Mouse (Mus musculus) left cerebral cortex, postnatal 4 days (tissue): ENCODE results near the gene Abcg4. TPM values are rescaled to one million over a fixed set of nuclear protein-coding genes. Genes with fewer than 3 reads are reported as not detected.
"Not testable (repeated sequence)": the region's sequence is repeated elsewhere in the genome, so short reads cannot be mapped to it uniquely, and the experiment has no call there.

Source experiments
- DNase-seq: peaks from one replicate; pipeline ENCODE4 v3.0.0-alpha.2; 2022
- intact Hi-C: fragments of 180-260 bp; cut with DNase I; formaldehyde crosslinking; loops from one replicate; pipeline ENCODE4 v1.15.1; 2025
- total RNA-seq, 2 experiments: library from RNA; stranded (reverse); gene quantifications; 2 replicates each; pipeline ENCODE4 v1.2.3; 2021

The Abcg4 gene
- 10 to 100 TPM; 64.0 to 71.1 TPM for total RNA-seq

DNA sequence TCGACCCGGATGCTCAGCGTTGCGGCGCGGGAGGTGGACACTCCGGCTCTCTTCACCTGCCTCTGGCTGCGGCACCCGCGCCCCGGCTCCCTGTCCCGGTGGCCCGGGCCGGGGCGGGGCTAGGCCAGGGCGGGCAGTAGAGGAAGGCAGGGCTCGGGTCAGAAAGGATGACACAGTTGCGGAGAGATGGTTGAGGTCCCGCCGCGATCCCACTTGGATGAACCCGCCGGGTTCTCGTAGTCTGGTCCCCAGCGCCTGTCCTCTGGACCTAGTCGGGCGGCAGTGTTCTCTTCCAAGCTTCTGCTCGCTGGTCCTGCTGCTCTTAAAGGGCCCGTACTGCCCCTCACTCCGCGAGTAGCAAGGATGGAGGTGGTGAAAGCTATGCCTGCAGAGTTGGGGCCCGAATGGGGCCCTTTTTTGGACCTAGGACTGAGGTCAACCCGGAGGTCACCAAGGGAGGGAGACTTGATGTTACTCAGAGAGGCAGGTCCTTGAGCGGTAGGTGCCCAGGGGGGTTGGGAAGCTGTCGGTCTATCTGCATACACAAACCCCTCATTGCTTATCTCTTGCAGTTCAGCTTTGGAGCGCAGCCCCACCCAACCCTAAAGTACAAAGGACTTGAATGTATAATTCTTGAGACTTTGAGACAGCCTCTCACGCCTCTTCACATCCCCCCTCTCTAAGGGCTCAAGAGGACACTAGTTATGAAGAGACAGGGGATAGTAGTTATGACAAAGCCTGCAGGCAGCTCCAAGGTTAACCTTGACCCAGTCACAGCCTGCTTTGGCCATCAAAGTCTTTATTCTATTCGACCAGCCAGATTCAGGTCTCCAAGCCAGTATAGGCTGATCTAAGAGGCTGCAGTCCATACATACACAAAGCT is at the start of gene Abcg4:
Abcg4 (minus strand) TSS at position 540 of the 883 bp plus-strand sequence.
- intact Hi-C loops: no loop called here
- peak; percentile 47 for DNase-seq

DNA sequence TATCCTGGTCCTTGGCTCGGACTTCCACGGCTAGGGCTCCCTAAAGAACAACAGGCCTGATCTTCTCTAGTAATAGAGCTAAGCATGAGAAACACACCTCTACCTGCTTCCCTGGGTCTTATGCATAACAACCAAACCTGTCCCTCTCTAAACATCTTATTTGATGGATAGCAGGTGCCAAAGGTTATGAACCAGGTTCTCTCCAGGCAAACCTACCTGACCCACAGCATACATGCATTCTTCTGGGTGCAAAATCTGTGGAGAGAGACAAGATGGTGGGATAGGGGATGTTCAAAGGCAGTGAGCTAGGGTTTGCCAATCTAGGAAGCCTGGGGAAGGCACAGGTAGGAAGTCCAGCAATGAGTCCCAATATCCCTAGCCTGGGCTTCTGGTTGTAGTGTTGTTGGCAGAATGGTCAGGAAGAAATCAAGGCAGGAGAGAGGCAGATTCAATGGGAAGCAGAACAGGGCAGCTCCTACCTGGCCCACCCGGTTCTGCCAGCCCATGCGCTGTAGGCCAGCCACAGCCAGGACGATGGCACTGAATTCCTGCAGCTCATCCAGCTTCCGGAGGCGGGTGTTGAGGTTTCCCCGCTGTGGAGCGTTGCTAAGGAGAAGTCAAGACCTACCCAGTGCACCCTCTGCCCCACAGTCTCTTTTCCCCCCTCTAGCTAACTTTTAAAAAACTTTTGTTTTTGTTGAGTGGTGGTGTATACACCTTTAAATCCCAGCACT is 49.2 kb upstream of the Abcg4 start:
- DNase-seq: no peak
- intact Hi-C loops: no loop called here

GRCm38 (mm10) chr9:44336964-44337363 is 48.5 kb upstream of the Abcg4 start:
- DNase-seq: no peak

GRCm38 (mm10) chr9:44336513-44336912 is 48.1 kb upstream of the Abcg4 start:
- intact Hi-C loops, DNase-seq: not testable (repeated sequence)

More at GRCm38 (mm10) chr9:44336964-44337363, 48.5 kb upstream of the Abcg4 start:
- intact Hi-C loops: no loop called here

DNA sequence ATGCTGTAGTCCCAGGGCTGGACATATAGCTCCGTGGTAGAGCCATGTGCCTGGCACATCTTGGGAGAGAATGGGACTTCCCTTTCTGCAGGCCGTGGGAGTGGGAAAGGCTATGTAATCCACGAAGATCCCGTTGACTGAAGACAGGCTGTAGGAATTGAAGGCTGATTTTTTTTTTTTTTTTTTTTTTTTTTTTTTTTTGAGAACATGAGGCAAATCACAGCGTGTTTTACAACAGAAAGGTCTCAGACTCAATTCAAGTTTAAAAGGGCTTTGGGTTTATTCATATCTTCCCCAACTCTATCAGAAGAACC is 47.6 kb upstream of the Abcg4 start:
- intact Hi-C loops: no loop called here
- DNase-seq: no peak

DNA sequence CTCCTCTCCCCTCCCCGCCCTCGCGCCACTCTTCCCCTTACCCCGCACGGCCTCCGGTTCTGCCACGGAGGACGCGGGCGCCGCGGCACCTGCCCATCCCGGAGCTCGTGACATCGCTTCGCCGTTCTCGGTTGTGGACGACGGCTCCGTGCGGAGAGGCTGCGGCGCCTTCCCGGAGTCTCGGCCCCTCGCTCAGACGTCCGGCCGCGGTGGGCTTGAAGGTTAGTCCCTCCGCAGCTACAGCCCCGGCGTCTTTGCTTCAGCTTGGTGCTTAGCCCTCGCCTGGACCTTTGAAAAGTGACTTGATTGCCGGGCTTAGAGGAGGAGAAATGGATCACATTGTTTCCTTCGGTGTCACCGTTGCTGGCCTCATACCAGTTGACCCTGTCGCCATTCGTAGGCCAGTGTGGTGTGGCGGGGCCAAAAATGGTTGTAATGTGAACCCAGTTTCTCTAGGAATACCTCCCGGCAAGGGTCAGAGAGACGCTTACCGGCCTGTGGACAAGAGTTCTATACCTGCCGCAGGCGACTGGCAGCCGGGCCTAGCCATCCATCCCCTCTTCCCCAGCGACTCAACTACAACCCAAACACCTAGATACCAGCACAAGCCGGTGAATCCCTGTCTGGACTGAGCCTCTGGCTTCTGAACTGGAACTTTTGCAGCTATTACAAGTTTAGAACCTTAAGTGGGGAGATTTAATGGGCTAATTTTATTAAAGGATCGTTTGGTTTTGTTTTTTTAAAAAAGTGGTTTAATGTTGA is 47.1 kb upstream of the Abcg4 start:
- DNase-seq: no peak
- intact Hi-C loops: no loop called here

GRCm38 (mm10) chr9:44334396-44335330 is 46.2 kb upstream of the Abcg4 start, which contains the start of gene H2afx:
Gene H2afx, plus strand, starts transcription at chr9:44334694.
- intact Hi-C loops: no loop called here

DNA sequence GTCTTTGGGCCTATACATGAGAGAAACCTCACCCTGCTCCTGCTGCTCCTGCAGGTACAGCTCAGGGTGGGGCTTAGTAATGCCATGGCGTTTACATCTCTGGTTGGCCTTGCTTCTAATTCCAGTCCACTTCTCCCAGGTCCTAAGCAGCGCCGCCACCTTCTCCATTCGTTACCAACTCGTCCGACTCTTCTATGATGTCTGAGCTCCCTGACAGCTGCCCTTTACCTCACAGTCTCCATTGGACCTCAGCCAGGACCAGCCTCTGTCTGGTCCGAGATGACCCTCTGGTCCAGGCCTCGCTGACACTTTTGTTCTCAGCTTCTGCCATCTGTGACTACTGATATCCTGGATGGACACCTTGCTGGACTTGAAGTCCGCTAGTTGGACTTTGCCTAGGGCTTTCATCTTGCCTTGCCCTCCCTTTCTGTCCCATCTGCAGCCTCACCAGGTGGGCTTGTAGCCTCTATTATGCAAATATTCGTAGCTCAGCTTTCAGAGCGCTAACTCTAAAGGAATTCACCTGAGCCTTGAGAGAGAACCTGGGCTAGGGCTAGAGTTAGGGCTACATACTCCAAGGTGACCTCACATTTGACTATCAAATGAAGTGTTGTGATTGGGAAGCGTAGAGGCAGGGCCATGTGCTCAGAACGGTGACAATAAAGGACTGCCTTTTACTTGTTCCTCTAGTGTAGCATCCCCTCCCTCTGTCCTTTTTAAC is 44.7 kb upstream of the Abcg4 start:
- DNase-seq: no peak
- intact Hi-C loops: no loop called here

More at GRCm38 (mm10) chr9:44334396-44335330, 46.2 kb upstream of the Abcg4 start, which contains the start of gene H2afx:
- peak; percentile 98 for DNase-seq

GRCm38 (mm10) chr9:44330736-44331135 is 42.3 kb upstream of the Abcg4 start:
- intact Hi-C loops: no loop called here

DNA sequence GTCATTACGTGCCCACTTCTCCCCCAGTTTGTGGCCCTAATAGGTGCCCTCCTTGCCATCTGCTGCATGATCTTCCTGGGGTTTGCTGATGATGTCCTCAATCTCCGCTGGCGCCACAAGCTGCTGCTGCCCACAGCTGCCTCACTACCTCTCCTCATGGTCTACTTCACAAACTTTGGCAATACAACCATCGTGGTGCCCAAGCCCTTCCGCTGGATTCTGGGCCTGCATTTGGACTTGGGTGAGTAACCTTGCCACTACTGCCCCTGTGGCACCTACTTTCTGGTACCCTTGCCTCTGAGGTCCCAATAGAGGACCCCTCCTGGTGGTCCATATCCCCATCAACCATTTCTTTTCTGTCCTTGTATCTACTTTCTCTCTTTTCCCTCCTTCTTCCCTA is 39.5 kb upstream of the Abcg4 start:
- DNase-seq: no peak
- intact Hi-C loops: no loop called here

More at GRCm38 (mm10) chr9:44330736-44331135, 42.3 kb upstream of the Abcg4 start:
- no peak for DNase-seq

- no peak for DNase-seq
- intact Hi-C loops: no loop called here
Measured at GRCm38 (mm10) chr9:44327064-44327711, 38.8 kb upstream of the Abcg4 start.

DNA sequence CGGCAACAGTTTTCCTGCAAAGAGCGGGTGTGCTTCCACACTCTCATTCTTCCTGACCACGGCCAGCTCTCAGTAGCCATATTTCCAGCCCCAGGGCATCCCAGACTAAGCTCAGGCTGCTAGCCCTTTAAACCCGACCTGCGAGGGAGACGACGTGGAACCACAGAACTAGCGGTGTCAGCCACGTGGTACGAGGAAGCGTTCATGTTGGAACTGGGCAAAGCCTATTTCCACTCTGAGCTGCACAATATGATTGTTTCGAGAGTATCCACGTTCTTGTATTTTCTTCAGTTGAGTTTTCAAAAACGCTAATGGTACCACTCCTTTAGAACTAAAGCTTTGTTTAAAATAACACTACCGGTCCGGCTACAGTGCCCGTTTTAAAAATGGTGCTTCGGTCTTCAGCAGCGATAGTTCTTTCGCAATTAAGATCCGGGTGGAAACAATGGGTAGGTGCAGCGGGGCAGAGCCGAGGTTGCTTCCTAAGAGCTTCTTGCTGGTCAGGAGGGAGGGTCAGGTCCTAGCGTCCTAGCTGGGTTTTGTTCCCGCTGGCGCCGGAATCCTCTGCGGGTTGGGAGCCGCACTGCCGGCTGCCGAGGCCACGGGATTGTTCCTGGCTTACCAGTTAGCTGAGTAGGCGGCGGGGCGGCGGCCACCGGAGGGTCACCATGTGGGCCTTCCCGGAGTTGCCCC is 38.1 kb upstream of the Abcg4 start:
- peak; percentile 84 for DNase-seq
- intact Hi-C loops: no loop called here

DNA sequence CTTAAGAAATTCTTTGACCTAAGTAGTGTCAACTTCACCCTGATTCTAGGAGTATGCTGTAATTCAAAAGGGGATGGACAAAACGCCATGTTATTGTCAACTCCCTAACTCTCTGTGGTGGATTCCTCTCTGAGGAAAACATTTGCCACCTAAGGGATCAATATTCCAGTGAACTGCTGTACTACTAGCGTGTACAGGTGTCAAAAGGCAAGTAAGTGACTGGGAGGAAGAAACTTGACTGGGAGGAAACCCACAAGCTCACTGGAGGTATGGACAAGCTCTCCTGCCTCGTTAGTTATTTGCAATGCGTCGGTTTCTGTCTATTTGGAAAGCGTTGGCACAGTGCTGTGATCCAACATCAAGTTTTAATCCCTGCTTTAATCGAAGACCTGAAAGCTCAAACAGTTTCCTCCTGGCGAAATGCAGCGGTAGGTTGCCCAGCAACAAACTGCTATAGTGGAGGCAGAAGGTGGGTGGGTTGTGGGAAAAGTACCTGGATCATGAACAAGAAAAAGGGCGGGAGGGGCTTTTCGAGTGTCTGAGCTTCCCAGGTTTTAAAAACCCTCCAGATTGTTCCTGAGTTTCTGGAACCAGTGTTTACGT is 37.5 kb upstream of the Abcg4 start, which contains the start of gene Dpagt1:
Dpagt1 (plus strand) TSS at position 252 of the 603 bp plus-strand sequence.
- intact Hi-C loops: no loop called here
- no peak for DNase-seq

- intact Hi-C loops: not testable (repeated sequence)
Measured at GRCm38 (mm10) chr9:44325032-44325767, 36.8 kb upstream of the Abcg4 start.

GRCm38 (mm10) chr9:44324147-44324546 is 35.7 kb upstream of the Abcg4 start:
- DNase-seq: no peak
- intact Hi-C loops: no loop called here

More at GRCm38 (mm10) chr9:44325032-44325767, 36.8 kb upstream of the Abcg4 start:
- DNase-seq: not testable (repeated sequence)

- intact Hi-C loops, DNase-seq: not testable (repeated sequence)
Measured at GRCm38 (mm10) chr9:44323656-44324055, 35.2 kb upstream of the Abcg4 start.

DNA sequence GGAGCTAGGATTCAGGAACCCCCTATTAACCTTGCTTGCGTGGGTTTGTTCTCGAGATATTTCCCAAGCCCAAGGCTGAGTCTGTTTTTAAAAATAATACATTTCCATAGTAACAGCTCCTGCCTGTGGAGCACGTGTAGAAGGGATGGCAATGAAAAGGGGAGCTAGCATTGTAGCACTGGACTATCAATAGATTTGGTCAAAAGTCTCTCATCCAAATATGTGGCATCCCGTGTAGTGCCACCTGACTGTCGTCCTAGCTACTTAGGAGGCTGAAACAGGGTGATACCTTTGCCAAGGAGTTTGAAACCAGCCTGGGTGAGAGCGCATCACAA is 32.4 kb upstream of the Abcg4 start:
- intact Hi-C loops: no loop called here
- DNase-seq: no peak
